Mouse (Mus musculus) ES-E14 (cell line): ENCODE measurements around the gene Tnfsf12.

ENCODE experiments used
- HCFC1 ChIP-seq: IDR thresholded peaks from 2 replicates; pipeline ENCODE4 v1.6.1; 2012; ENCODE audit warnings: low read length, inconsistent platforms, borderline replicate concordance; ENCODE audit not compliant: insufficient read depth
- ZC3H11A ChIP-seq: IDR thresholded peaks from 2 replicates; pipeline ENCODE4 v1.6.1; 2012; ENCODE audit warnings: low read depth, mild to moderate bottlenecking, inconsistent platforms, low read length, borderline replicate concordance

- no peak for TF ChIP-seq ZC3H11A
- no peak for TF ChIP-seq HCFC1
Observed at GRCm38 (mm10) chr11:69715929-69716328, 20.3 kb upstream of the Tnfsf12 start.
